Mouse (Mus musculus) heart, embryonic 12.5 days (tissue): ENCODE data around the gene Metap1d. TPM values are rescaled to one million over a fixed set of nuclear protein-coding genes. Genes with fewer than 3 reads are reported as not detected.

Experiments
- ATAC-seq: fragments of 200-750 bp; cut with Nextera tagmentation; 2 replicates; pipeline ENCODE4 v1.8.0; 2017; ENCODE audit warnings: moderate TSS enrichment, moderate library complexity; ENCODE audit not compliant: insufficient number of reproducible peaks, low FRiP score
- H3K27ac ChIP-seq: fragments of 300-500 bp; sonication (generic); 2 replicates; pipeline ENCODE4 v1.5.1; 2016; ENCODE audit warnings: mild to moderate bottlenecking, moderate library complexity; ENCODE audit not compliant: poor library complexity, severe bottlenecking
- H3K27me3 ChIP-seq: fragments of 300-500 bp; sonication (generic); replicated peaks from 2 replicates; pipeline ENCODE4 v1.6.1; 2016; ENCODE audit warnings: mild to moderate bottlenecking, moderate library complexity
- H3K36me3 ChIP-seq: fragments of 300-500 bp; sonication (generic); 2 replicates; pipeline ENCODE4 v1.6.1; 2016; ENCODE audit warnings: mild to moderate bottlenecking, moderate library complexity
- H3K4me1 ChIP-seq: fragments of 300-500 bp; sonication (generic); replicated peaks from 2 replicates; pipeline ENCODE4 v1.6.1; 2016; ENCODE audit warnings: mild to moderate bottlenecking
- H3K4me2 ChIP-seq: fragments of 300-500 bp; sonication (generic); 2 replicates; pipeline ENCODE4 v1.6.1; 2016; ENCODE audit warnings: mild to moderate bottlenecking, moderate library complexity
- H3K4me3 ChIP-seq: fragments of 300-500 bp; sonication (generic); 2 replicates; pipeline ENCODE4 v1.5.1; 2016; ENCODE audit warnings: mild to moderate bottlenecking
- H3K9ac ChIP-seq: fragments of 300-500 bp; sonication (generic); 2 replicates; pipeline ENCODE4 v1.6.1; 2016; ENCODE audit warnings: mild to moderate bottlenecking, moderate library complexity
- H3K9me3 ChIP-seq: fragments of 300-500 bp; sonication (generic); replicated peaks from 2 replicates; pipeline ENCODE4 v1.6.1; 2016; ENCODE audit warnings: mild to moderate bottlenecking, moderate library complexity
- WGBS: fragments of 180-500 bp; shearing (Covaris S2); methylation state at CpG from one replicate; pipeline ENCODE4 v1.1.7; 2016; 5-methylcytosine and 5-hydroxymethylcytosine counted together
- polyA plus RNA-seq: library from polyadenylated mRNA; unstranded; fragments of >200 nt; fragmentation: Nextera tagmentation; extraction: Ambion mirVana; gene quantifications from 2 replicates; pipeline ENCODE4 v1.2.1, GENCODE M21; 2016

Metap1d gene
- polyA plus RNA-seq, 1 experiment from 2014 or later = 35.6 TPM

- Histone ChIP-seq H3K9me3 (no peaks in the 10 kb centered on the region), H3K4me2 (no peak overlapping the region), H3K36me3 (no peaks in the 10 kb centered on the region), H3K27me3 (no peaks in the 10 kb centered on the region), H3K9ac (no peak overlapping the region), H3K4me3 (no peak overlapping the region), H3K27ac (no peak overlapping the region), H3K4me1 (no peaks in the 10 kb centered on the region; the same call in 1 of the 2 replicates)
- no peak for ATAC-seq
- WGBS = 76% methylated on average over 16 of the region's 16 CpGs
Measured at GRCm38 (mm10) chr2:71499276-71500230, 46.5 kb downstream of the Metap1d start.

GRCm38 (mm10) chr2:71504852-71505251, 51.8 kb downstream of the Metap1d start:
- Histone ChIP-seq H3K9ac (no peak overlapping the region), H3K36me3 (no peaks in the 10 kb centered on the region), H3K27ac (no peak overlapping the region), H3K27me3 (no peaks in the 10 kb centered on the region), H3K4me3 (no peak overlapping the region), H3K4me2 (no peak overlapping the region), H3K9me3 (no peaks in the 10 kb centered on the region), H3K4me1 (no peaks in the 10 kb centered on the region; the same call in 1 of the 2 replicates)
- WGBS = 73% methylated on average over 9 of the region's 9 CpGs
- ATAC-seq = no peak

DNA sequence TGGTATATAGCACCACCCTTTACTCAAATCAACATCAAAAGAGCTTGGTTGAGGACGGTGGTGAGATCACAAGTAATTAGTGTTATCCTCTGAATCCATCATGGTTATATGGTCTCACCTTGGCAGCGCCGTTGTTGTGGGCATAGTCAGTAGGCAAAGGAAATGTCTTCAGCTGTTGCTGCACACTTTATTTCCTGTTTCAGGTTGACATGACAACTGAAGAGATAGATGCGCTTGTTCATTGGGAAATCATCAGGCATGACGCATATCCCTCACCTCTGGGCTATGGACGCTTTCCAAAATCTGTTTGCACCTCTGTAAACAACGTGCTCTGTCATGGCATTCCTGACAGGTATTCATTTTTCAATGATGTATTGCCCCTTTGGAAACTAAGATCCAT, 58.1 kb downstream of the Metap1d start:
- Histone ChIP-seq H3K9ac (no peak overlapping the region), H3K27ac (no peak overlapping the region), H3K4me3 (no peak overlapping the region), H3K9me3 (no peaks in the 10 kb centered on the region), H3K36me3 (0 out of 2 replicates have a peak, but pooled peaks cover 8% of the 10 kb centered on the region), H3K4me2 (no peak overlapping the region), H3K4me1 (no peaks in the 10 kb centered on the region; the same call in 1 of the 2 replicates), H3K27me3 (no peaks in the 10 kb centered on the region)
- 86% methylated on average over 7 of the region's 7 CpGs for WGBS
- no peak for ATAC-seq

GRCm38 (mm10) chr2:71512326-71512725, 59.2 kb downstream of the Metap1d start:
- WGBS = 79% methylated on average over 9 of the region's 9 CpGs
- Histone ChIP-seq H3K9me3 (no peaks in the 10 kb centered on the region), H3K27me3 (no peaks in the 10 kb centered on the region), H3K4me1 (no peaks in the 10 kb centered on the region; the same call in 1 of the 2 replicates), H3K27ac (no peak overlapping the region), H3K4me3 (no peak overlapping the region), H3K36me3 (0 out of 2 replicates have a peak, but pooled peaks cover 8% of the 10 kb centered on the region), H3K9ac (no peak overlapping the region), H3K4me2 (no peak overlapping the region)
- ATAC-seq = no peak

- no peaks in the 10 kb centered on the region for H3K4me1 ChIP-seq
- H3K27me3 ChIP-seq = peaks cover 19% of the 10 kb centered on the region
- H3K4me2 ChIP-seq = no peak overlapping the region
- no peaks in the 10 kb centered on the region for H3K36me3 ChIP-seq
- 78% methylated on average over 4 of the region's 4 CpGs for WGBS
- H3K9me3 ChIP-seq = no peaks in the 10 kb centered on the region
- H3K4me3 ChIP-seq = no peak overlapping the region
- no peak overlapping the region for H3K27ac ChIP-seq
- no peak for ATAC-seq
- H3K9ac ChIP-seq = no peak overlapping the region
Measured at GRCm38 (mm10) chr2:71516995-71517394, 63.9 kb downstream of the Metap1d start.

- H3K9ac ChIP-seq = no peak overlapping the region
- no peak for ATAC-seq
- H3K4me1 ChIP-seq = no peaks in the 10 kb centered on the region
- H3K9me3 ChIP-seq = no peaks in the 10 kb centered on the region
- H3K4me2 ChIP-seq = no peak overlapping the region
- no peak overlapping the region for H3K4me3 ChIP-seq
- 82% methylated on average over 8 of the region's 8 CpGs for WGBS
- peaks cover 21% of the 10 kb centered on the region for H3K27me3 ChIP-seq
- no peak overlapping the region for H3K27ac ChIP-seq
- no peaks in the 10 kb centered on the region for H3K36me3 ChIP-seq
Measured at GRCm38 (mm10) chr2:71517466-71518099, 64.5 kb downstream of the Metap1d start.

GRCm38 (mm10) chr2:71522871-71523270, 69.8 kb downstream of the Metap1d start:
- no peak for ATAC-seq
- Histone ChIP-seq H3K27me3 (peaks cover 70% of the 10 kb centered on the region), H3K4me2 (no peak overlapping the region), H3K36me3 (no peaks in the 10 kb centered on the region), H3K4me1 (no peaks in the 10 kb centered on the region), H3K4me3 (no peak overlapping the region), H3K9me3 (no peaks in the 10 kb centered on the region), H3K27ac (no peak overlapping the region), H3K9ac (no peak overlapping the region)
- 36% methylated on average over 4 of the region's 4 CpGs for WGBS

- WGBS = 27% methylated on average over 4 of the region's 4 CpGs
- Histone ChIP-seq H3K4me2 (no peak overlapping the region), H3K9me3 (no peaks in the 10 kb centered on the region), H3K27ac (no peak overlapping the region), H3K4me1 (peaks cover 2% of the 10 kb centered on the region), H3K4me3 (no peak overlapping the region), H3K27me3 (peaks cover 75% of the 10 kb centered on the region), H3K36me3 (no peaks in the 10 kb centered on the region), H3K9ac (no peak overlapping the region)
- ATAC-seq = no peak
Measured at GRCm38 (mm10) chr2:71523431-71523830, 70.4 kb downstream of the Metap1d start.

- Histone ChIP-seq H3K9me3 (no peaks in the 10 kb centered on the region), H3K36me3 (no peaks in the 10 kb centered on the region), H3K27ac (no peak overlapping the region), H3K27me3 (peaks cover 85% of the 10 kb centered on the region), H3K4me3 (no peak overlapping the region), H3K4me1 (peaks cover 13% of the 10 kb centered on the region), H3K4me2 (no peak overlapping the region), H3K9ac (no peak overlapping the region)
- no peak for ATAC-seq
- 28% methylated on average over 13 of the region's 13 CpGs for WGBS
Measured at GRCm38 (mm10) chr2:71524763-71525162, 71.7 kb downstream of the Metap1d start.

- H3K27me3 ChIP-seq = peaks cover 88% of the 10 kb centered on the region
- no peak overlapping the region for H3K4me3 ChIP-seq
- 3% methylated on average over 10 of the region's 10 CpGs for WGBS
- H3K4me2 ChIP-seq = no peak overlapping the region
- no peak overlapping the region for H3K27ac ChIP-seq
- peaks cover 21% of the 10 kb centered on the region for H3K4me1 ChIP-seq
- ATAC-seq = no peak
- H3K36me3 ChIP-seq = no peaks in the 10 kb centered on the region
- no peak overlapping the region for H3K9ac ChIP-seq
- H3K9me3 ChIP-seq = no peaks in the 10 kb centered on the region
Measured at GRCm38 (mm10) chr2:71526595-71527322, 73.7 kb downstream of the Metap1d start.
